Mouse (Mus musculus): ENCODE data around the gene Rex1bd. TPM values are rescaled to one million over a fixed set of nuclear protein-coding genes. Genes with fewer than 3 reads are reported as not detected.
"Not testable (repeated sequence)": the region's sequence is repeated elsewhere in the genome, so short reads cannot be mapped to it uniquely, and the experiment has no call there.

Rex1bd gene
- total RNA-seq, 2 experiments from 2014 or later = 95.1 to 106 TPM

DNA sequence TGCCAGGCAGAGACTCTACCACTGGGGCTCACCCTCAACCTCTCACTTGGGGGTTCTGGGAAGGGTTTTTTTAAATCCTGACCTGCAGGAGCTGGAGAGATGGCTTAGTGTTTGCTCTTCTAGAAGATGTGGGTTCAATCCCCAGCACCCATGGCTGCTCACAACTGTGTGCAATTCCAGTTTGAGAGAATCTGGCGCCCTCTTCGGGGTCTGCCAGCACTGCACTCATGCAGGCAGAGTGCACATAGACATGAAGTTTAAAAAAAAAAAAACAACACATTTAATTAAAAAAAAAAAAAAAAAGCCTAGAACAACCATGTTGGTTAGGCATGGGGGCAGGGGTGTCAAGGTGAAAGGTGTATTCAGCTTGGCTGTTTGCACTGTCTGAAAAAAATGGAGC, 23.8 kb upstream of the Rex1bd start:
- no peak for DNase-seq (ENCODE audit: extremely low spot score in 1 of 2, low spot score in 2 of 2)
- intact Hi-C loops (cut with DNase I) = no loop called here

- intact Hi-C loops (cut with DNase I) = no loop called here
- no peak for DNase-seq (ENCODE audit: extremely low spot score in 1 of 2, low spot score in 2 of 2)
These were observed 23.2 kb upstream of the Rex1bd start for GRCm38 (mm10) chr8:70529741-70530161.

DNA sequence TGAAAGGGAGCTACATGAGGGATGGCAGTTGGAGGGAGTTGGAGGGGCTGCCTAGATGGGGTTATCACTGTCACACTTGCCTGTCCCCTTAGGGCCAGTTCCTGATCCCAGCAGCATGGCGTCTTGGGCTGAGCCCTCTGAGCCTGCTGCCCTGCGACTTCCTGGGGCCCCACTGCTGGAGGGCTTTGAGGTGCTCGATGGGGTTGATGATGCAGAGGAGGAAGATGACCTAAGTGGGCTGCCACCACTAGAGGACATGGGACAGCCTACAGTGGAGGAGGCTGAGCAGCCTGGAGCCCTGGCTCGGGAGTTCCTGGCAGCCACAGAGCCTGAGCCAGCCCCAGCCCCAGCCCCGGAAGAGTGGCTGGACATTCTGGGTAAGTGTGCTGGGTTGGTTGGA, 22.7 kb upstream of the Rex1bd start:
- intact Hi-C loops (cut with DNase I) = no loop called here
- no peak for DNase-seq (ENCODE audit: extremely low spot score in 1 of 2, low spot score in 2 of 2)

DNA sequence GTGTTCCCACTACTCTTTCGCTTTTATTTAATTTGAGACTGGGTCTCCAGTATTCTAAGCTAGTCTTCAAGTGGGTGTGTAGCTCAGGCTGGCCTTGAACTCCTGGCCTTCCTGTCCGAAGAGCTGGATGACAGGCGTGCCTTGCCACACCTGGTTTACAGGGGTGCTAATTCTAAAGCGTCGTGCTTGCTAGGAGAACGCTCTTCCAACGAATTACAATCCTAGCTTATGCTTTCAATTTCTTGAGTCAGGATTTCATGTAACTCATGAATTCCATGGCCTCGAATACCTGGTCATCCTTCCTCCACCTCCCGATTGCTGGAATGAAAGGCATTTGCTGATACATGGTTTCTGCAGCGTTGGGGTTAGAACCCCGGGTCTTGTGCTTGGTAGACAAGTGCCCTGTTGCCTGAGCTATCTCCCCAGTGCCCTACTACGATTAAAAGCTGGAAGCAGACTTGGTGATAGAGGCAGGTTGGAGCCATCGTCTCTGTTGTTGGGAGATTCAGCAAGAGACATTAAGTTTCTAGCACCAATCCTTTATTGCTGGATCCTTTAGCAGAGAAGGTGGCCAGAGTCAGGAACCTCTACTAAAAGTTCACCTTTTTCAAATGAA, 21.7 kb upstream of the Rex1bd start:
- intact Hi-C loops (cut with DNase I) = no loop called here
- no peak for DNase-seq (ENCODE audit: extremely low spot score in 1 of 2, low spot score in 2 of 2)

DNA sequence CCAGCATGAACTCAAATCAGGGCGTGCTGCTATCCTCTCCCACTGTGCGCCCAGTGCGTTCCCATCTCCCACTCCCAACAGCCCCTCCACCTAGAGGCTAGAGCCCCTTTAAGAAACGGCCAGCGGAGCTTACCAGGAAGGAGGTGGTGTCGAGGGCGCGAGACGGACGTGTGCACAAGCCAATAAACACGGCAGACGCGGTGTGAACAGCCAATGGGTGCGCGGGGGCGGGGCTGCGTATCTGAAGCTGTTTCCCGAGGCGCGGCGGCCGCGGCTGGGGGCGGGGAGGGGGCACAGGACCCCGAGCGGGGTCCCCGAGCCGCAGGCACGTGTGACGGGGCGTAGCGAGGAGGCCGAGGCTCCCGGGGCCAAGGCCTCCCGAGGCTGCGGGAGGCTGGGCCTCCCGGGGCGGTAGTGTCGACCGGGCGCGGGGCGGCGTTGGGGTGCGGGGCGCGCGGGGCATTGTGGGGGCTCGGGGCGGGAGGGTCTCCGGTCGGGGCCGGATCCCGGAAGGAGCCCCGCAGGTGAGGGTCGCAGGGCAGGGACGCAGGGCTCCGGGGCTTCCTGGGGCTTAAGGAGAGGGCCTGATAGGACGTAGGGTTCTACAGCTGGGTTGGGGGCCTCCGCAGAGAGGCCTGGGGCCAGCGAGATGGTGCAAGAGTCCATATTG, 21.1 kb upstream of the Rex1bd start, which contains the start of the genes Fkbp8 and Kxd1:
Gene Fkbp8 (plus strand): TSS at position 213 of the 670 bp plus-strand sequence.
Gene Kxd1 (minus strand): TSS at position 445 of the 670 bp plus-strand sequence.
- intact Hi-C loops (cut with DNase I) = no loop called here

DNA sequence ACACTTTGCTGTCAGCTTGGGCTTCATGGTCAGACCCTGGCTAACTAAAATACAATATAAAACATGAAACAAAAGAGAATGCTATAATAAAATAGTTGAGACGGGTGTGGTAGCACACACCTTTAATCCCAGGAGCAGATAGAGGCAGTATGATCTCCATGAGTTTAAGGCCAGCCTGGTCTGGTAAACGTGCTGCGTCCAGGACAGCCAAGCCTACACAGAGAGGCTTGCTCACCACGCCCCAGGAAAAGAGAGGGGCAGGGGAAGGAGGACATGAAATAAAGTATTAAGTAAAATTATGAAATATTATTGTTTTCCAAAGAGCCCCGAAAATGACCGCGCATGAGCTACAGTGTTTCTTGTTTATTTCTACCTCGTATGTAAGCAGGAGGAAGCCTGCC, 20.6 kb upstream of the Rex1bd start:
- intact Hi-C loops (cut with DNase I) = no loop called here
- no peak for DNase-seq (ENCODE audit: extremely low spot score in 1 of 2, low spot score in 2 of 2)

More for the DNA sequence above, 21.1 kb upstream of the Rex1bd start, which contains the start of the genes Fkbp8 and Kxd1:
- DNase-seq (ENCODE audit: extremely low spot score in 1 of 2, low spot score in 2 of 2) = peak; percentile 98

DNA sequence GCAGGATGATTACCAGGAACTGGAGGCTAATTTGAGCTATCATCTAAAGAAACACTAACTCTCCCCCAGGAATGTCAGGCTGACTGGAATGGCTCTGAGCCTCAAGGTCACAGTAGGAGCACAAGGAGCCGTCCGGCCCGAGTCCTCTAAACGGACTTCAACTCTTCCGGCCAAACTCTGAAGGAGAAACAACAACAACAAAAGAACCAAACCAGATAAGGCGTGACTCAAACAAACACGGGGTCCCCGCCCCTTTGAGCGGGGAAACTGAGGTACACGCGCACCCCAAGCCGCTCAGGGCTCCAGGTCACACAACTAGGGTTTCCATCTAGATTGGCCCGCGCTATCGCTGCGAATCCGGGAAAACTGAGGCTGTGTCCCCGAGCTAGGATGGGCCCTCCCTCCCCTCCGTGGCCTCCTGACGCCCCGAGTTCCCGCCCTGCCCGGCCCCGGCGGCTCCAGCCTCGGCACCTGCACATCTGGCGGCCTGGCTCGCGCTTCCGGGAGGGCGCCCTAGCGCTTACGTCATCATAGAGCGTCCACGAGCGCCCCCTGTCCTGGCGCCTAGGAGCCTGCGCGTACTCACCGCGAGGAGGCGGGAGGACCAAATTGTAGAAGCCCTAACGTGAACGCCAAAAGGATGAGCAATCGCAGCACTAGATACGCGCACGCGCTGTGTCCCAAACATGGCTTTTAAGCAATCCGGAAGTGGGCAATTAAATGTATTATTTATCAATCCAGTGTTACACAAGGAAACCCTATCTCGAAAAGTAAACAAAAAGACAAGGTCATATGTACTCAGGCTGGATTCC, 16.2 kb upstream of the Rex1bd start:
- DNase-seq (ENCODE audit: extremely low spot score in 1 of 2, low spot score in 2 of 2) = peak; percentile 95 to 97
- intact Hi-C loops (cut with DNase I) = no loop called here

DNA sequence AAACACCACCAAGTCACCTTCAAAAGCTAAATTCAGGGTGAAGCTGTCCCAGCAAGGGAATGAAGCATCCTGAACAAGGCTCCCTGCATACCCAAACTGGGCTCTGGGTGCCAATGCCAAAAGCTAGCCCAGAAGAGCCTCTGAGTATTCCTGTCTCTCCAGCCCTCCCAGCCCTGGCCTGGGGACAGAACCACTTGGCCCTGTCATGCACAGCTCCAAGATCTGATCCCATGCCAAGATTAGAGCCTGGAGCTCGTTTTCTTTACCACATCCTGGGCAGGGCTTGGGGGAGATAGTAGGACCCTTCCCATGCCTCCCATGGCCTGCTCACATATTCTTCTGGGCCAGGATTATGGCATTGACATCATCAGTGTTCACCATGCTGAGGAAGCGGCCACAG, 13.1 kb upstream of the Rex1bd start:
- intact Hi-C loops (cut with DNase I) = no loop called here
- peak in 1 of 2 experiments; percentile 20 for DNase-seq (ENCODE audit: extremely low spot score in 1 of 2, low spot score in 2 of 2)

GRCm38 (mm10) chr8:70519043-70519442, 12.5 kb upstream of the Rex1bd start:
- intact Hi-C loops (cut with DNase I) = no loop called here
- DNase-seq (ENCODE audit: extremely low spot score in 1 of 2, low spot score in 2 of 2) = no peak

DNA sequence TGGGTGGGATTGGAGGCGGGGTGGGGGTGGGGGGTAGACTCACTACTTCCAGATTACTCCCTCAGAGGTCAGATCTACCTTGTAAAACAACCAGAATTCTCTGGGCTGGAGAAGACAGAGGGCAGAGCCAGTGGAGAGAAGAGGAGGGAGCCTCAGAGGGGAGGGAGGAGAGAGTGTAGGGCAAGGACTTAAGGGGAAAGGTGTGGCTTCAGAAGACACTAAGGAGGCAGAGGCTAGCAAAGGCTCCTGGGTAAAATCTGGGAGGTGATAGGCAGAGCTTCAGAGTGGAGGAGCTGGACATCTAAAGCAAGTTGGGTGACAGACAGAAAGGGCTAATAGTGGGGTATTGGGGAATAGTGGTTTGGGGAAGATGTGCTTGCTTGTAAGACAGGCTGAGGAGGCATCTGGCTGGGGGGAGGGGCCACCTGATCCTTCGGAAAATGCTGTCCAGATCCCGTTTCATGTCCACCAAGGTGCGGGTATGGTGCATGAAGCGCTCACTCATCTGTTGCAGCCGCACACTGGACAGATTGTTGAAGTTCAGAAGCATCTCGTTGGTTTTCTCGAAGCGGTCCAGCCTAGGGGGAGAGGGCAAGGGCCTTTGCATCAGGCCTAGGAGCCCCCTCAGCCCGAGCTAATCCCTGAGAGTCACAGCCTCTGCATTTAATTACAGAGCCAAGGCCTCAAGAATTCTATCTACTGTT, 11.5 kb upstream of the Rex1bd start:
- intact Hi-C loops (cut with DNase I) = no loop called here
- no peak for DNase-seq (ENCODE audit: extremely low spot score in 1 of 2, low spot score in 2 of 2)

DNA sequence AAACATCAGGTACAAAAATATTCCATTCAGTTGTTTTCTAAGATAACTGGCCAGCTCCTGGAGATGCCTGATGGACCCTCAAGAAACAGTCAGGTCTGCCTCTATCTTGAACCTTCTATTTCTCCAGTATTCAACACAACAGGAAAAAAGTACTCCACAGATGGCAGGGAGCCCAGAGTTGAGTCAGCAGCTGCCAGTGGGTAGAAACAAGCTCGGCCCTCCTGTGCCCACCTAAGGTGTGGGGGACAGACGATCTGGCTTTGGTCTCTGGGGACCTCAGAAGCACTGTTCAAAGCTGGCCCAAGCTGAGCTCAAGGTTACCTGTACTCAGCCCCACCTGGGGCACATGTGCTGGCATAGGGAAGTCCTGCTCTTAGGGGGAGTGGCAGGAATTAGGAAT, 6.9 kb upstream of the Rex1bd start:
- intact Hi-C loops (cut with DNase I) = no loop called here
- DNase-seq (ENCODE audit: extremely low spot score in 1 of 2, low spot score in 2 of 2) = peak in 1 of 2 experiments; percentile 55

- no peak for DNase-seq (ENCODE audit: extremely low spot score in 1 of 2, low spot score in 2 of 2)
- intact Hi-C loops (cut with DNase I) = no loop called here
These were observed 5.8 kb upstream of the Rex1bd start for GRCm38 (mm10) chr8:70512253-70512903.

DNA sequence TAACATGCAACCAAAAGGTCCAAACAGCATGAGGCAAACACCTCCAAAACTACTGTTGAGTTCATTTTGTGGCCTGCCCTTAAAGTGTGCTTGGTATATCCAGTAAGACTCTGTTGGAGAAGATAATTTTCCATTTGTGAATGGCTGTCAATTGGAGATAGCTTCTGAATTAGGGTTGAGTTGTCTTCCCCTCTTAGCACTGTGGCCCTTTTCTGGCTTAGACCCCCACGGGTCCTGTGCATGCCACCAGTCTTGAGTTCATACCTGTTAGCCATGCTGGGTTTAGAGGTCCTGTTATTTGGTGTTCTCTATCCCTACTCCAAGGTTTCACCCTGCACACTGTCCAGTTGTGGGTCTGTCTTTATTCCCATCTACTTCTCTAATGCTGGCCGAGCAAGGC, 5.2 kb upstream of the Rex1bd start:
- intact Hi-C loops (cut with DNase I) = no loop called here
- no peak for DNase-seq (ENCODE audit: extremely low spot score in 1 of 2, low spot score in 2 of 2)

DNA sequence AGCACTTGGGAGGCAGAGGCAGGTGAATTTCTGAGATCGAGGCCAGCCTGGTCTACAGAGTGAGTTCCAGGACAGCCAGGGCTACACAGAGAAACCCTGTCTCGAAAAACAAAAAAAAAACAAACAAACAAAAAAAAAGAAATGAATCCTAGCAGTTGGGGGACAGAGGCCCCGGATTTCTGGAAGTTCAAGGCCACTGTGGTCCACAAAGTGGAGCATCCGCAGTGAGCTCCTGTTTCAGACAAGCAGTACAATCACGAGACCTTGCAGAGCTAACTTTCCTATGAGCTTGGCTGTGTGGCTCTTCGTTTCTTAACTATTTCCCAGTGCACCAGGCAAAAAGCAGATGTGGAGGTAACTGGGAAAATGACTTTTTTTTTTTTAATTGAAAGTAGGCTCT, 4.6 kb upstream of the Rex1bd start:
- DNase-seq (ENCODE audit: extremely low spot score in 1 of 2, low spot score in 2 of 2); intact Hi-C loops (cut with DNase I): not testable (repeated sequence)

DNA sequence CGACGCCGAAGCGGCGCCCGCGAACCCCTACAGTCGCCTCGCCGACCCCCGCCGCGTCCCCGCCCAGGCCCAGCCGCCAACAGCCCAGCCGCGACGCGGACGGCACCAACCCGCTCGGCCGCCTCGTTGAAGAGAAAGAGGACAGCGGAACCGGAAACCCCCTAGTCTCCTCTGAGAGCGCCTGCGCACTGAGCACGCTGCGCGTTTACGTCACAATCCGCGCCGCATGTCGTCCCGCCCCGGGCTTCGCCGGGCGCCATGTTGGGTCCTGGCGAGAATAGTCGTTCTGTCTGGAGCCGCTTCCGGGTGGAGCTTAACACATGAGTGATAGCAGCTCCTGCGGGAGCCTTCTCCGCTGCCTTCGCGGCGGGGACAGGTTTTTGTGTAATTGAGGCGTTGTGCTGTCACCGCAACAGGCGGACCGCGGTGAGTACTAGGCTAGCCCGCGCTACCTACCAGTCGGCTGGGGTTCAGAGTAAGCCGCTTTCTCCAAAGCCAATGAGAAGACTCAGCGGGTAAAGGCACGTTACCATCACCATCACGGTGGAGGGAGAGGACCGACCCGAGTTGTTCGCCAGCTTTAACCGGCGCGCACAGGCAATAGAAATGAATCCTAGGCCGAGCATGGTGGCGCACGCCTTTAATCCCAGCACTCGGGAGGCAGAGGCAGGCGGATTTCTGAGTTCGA, 3.8 kb upstream of the Rex1bd start, which contains the start of gene Uba52:
Gene Uba52 (minus strand): TSS at position 574 of the 688 bp plus-strand sequence.
- intact Hi-C loops (cut with DNase I) = no loop called here
- peak; percentile 96 to 98 for DNase-seq (ENCODE audit: extremely low spot score in 1 of 2, low spot score in 2 of 2)

GRCm38 (mm10) chr8:70509281-70509952, 2.9 kb upstream of the Rex1bd start:
- intact Hi-C loops (cut with DNase I) = no loop called here
- peak in 1 of 2 experiments; percentile 26 for DNase-seq (ENCODE audit: extremely low spot score in 1 of 2, low spot score in 2 of 2)

DNA sequence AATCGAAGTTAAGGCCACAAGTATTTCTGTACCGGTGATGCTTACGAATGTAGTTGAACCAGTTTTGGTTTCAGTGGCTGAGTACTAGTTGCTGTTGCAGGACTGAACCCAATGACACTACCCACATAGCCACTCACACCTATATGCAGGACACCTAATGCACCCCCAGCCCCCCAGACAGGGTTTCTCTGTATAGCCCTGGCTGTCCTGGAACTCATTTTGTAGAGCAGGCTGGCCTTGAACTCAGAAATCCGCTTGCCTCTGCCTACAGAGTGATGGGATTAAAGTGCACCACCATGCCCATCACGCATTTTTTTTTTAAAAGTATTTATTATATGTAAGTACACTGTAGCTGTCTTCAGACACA, 458 bp upstream of the Rex1bd start:
- intact Hi-C loops (cut with DNase I) = no loop called here
- DNase-seq (ENCODE audit: extremely low spot score in 1 of 2, low spot score in 2 of 2) = no peak

All from left cerebral cortex, postnatal 10 days (tissue).